In genomic region chrX:9110381-9110780, GRCm38 (mm10) we compare ENCODE assay signal across 24 mouse cellular contexts. TPM values are rescaled to one million over a fixed set of nuclear protein-coding genes. Genes with fewer than 3 reads are reported as not detected.
"Had no signal": no experiment of that assay in that cellular context is flagged by ENCODE, and none has a peak within 500 bp of the region (broad histone marks: within the 10 kb centered on the region; RNA-seq: fewer than 3 reads in every experiment).

No protein-coding gene starts in this region.

- H3K4me3 ChIP-seq: neural tube, embryonic 12.5 days; neural tube, embryonic 13.5 days; neural tube, embryonic 15.5 days; stomach, embryonic 15.5 days had no signal

- H3K36me3 ChIP-seq: neural tube, embryonic 12.5 days; neural tube, embryonic 13.5 days; neural tube, embryonic 15.5 days; stomach, embryonic 15.5 days had no signal

- H3K27me3 ChIP-seq: neural tube, embryonic 12.5 days; neural tube, embryonic 13.5 days; neural tube, embryonic 15.5 days; stomach, embryonic 15.5 days had no signal

- DNase-seq: retina, postnatal 1 day; right cerebral cortex, adult 18-20 months; right cerebral cortex, postnatal 14 days; right cerebral cortex, postnatal 25 days; right cerebral cortex, postnatal 4 days; spleen, adult 18-20 months; thymus, adult 18-20 months; thymus, adult 2 months; thymus, postnatal 14 days; thymus, postnatal 36 days; thymus, postnatal 4 days had no signal

- H3K27ac ChIP-seq: neural tube, embryonic 12.5 days; neural tube, embryonic 13.5 days; neural tube, embryonic 15.5 days; stomach, embryonic 15.5 days; stomach, postnatal 0 days had no signal

- H3K4me2 ChIP-seq: neural tube, embryonic 12.5 days; neural tube, embryonic 13.5 days; neural tube, embryonic 15.5 days; stomach, embryonic 15.5 days had no signal

- H3K9ac ChIP-seq: neural tube, embryonic 12.5 days; neural tube, embryonic 13.5 days; neural tube, embryonic 15.5 days; stomach, embryonic 15.5 days had no signal

- H3K9me3 ChIP-seq: neural tube, embryonic 12.5 days; neural tube, embryonic 13.5 days; neural tube, embryonic 15.5 days; stomach, embryonic 15.5 days had no signal

- H3K4me1 ChIP-seq: neural tube, embryonic 12.5 days; neural tube, embryonic 13.5 days; neural tube, embryonic 15.5 days; stomach, embryonic 15.5 days had no signal

RNA-seq across cellular contexts. Expression of gene 4930402K13Rik, which starts 6.0 kb away (rescaled TPM):
- total RNA-seq: neutrophil, adult 5-6 weeks had no signal
- polyA plus RNA-seq: neural tube, embryonic 12.5 days; neural tube, embryonic 13.5 days; neural tube, embryonic 14.5 days; neural tube, embryonic 15.5 days; small intestine, adult 2 months; spleen, adult 2 months; stomach, embryonic 14.5 days; stomach, embryonic 15.5 days; stomach, embryonic 16.5 days; stomach, postnatal 0 days; thymus, adult 2 months; thymus, postnatal 0 days; urinary bladder, adult 2 months had no signal

RNA-seq across cellular contexts. Expression of gene Fthl17f, which starts 47.6 kb away (rescaled TPM):
- total RNA-seq: neutrophil, adult 5-6 weeks had no signal
- polyA plus RNA-seq: neural tube, embryonic 12.5 days; neural tube, embryonic 13.5 days; neural tube, embryonic 14.5 days; neural tube, embryonic 15.5 days; small intestine, adult 2 months; spleen, adult 2 months; stomach, embryonic 14.5 days; stomach, embryonic 15.5 days; stomach, embryonic 16.5 days; stomach, postnatal 0 days; thymus, adult 2 months; thymus, postnatal 0 days; urinary bladder, adult 2 months had no signal
